Mouse (Mus musculus) E14TG2a.4 (cell line): ENCODE results near the gene Spata16.

Experiments
- H3K27me3 ChIP-seq: 2 replicates; pipeline ENCODE4 v1.6.1; 2014; ENCODE audit warnings: low read length, control low read depth; ENCODE audit not compliant: insufficient read depth
- H3K36me3 ChIP-seq: 2 replicates; pipeline ENCODE4 v1.6.1; 2014; ENCODE audit warnings: low read length, control low read depth; ENCODE audit not compliant: insufficient read depth
- H3K4me1 ChIP-seq: replicated peaks from 2 replicates; pipeline ENCODE4 v1.6.1; 2014; ENCODE audit warnings: low read depth, low read length, control low read depth
- H3K4me3 ChIP-seq: replicated peaks from 2 replicates; pipeline ENCODE4 v1.5.1; 2014; ENCODE audit warnings: mild to moderate bottlenecking, low read length
- H3K9me3 ChIP-seq: 2 replicates; pipeline ENCODE4 v1.6.1; 2014; ENCODE audit warnings: low read length, control low read depth
- CTCF ChIP-seq: conservative IDR thresholded peaks from 2 replicates; pipeline ENCODE4 v1.5.1; 2014; ENCODE audit warnings: low read length
- NANOG ChIP-seq: IDR thresholded peaks from 2 replicates; pipeline ENCODE4 v1.6.1; 2014; ENCODE audit warnings: borderline replicate concordance, low read length, mixed read lengths
- POU5F1 ChIP-seq: IDR thresholded peaks from 2 replicates; pipeline ENCODE4 v1.6.1; 2014; ENCODE audit warnings: low read length, borderline replicate concordance

The Spata16 gene

DNA sequence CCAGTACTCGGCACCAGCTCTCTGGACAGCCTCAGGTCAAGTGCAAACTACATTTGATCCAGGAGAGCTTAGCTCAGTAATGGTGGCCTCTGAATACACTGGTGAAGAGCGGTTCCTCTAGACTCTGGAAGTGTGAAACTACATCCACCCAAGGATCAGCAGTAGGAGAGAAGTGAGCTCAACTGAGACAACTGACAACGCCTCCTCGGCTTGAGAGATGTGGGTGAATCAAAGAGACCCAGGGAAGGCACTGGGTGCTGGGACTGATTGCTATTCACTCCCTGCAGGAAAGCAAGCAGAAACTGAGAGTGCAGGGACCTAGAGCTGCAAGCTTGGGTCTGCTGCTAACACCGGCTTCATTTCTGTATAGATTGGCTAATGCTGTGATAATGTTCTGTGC is 210.5 kb downstream of the Spata16 start:
- Histone ChIP-seq H3K4me1 (no peaks in the 10 kb centered on the region), H3K9me3 (peaks cover 10% of the 10 kb centered on the region; the same call in 1 of the 2 replicates), H3K27me3 (no peaks in the 10 kb centered on the region), H3K4me3 (no peak overlapping the region), H3K36me3 (no peaks in the 10 kb centered on the region)
- TF ChIP-seq POU5F1: no peak
- TF ChIP-seq NANOG: no peak
- TF ChIP-seq CTCF: no peak

DNA sequence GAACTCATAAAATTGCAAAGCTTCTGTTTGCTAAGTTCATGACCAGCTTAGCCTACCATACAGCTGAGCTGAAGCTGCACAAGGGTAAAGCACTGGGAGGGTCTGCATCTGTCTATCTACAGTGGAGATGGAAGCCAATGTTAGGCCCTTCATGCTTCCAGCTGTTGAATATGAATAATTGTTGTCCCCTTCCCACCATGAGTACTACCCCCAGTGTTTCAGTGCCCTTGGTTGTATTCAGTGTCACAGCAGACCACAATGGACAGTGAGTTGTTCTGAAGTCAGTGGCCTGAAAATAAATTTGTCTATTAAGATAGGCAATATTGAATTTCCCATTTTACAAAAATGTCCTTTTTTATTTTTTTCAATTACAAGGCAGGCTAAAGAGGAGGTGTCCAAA is 212.8 kb downstream of the Spata16 start:
- Histone ChIP-seq H3K27me3 (no peaks in the 10 kb centered on the region), H3K4me3 (no peak overlapping the region), H3K36me3 (no peaks in the 10 kb centered on the region), H3K4me1 (no peaks in the 10 kb centered on the region), H3K9me3 (peaks cover 10% of the 10 kb centered on the region; the same call in 1 of the 2 replicates)
- TF ChIP-seq POU5F1: no peak
- TF ChIP-seq CTCF: no peak
- TF ChIP-seq NANOG: no peak

DNA sequence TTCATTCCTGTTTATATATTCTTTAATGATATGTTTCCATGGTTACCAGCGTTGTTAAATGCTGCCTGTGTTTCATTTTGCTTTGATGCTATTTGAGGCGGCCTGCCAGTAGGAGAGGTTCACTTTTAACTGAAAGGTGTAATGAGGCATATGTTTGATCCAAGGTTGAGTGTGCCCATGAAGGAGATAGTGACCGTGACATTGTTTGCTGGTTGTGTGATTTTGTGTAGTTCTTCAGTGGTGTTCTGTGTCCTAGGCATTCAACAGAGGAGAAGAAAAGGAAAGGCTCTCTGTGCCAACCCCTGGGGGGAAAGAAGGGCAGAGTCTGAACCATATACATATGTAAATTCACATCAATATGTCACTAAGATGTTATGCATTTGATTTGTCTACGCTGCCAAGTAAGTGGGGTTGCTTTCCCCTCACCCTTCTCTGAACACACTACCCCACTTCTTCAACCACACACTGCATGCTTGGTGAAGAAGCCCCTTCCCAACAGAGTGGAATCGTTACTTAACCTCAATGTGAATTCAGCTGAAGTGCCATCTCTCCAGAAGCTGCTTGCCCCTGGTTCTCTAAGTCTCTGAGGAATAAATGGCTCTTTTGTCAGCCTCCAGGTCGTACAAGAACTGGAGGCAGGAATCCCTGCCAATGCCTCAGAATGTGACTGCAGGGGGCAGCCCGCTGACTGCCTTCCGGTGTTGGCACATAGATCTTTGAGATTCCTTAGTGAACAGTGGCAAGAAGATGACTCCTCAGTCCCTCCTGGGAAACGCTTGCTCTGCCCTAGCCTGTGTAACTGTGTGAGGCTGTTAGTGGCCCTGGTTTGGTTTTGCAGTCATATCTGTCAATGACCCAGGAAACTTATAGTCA is 213.5 kb downstream of the Spata16 start:
- Histone ChIP-seq H3K27me3 (no peaks in the 10 kb centered on the region), H3K4me3 (no peak overlapping the region), H3K36me3 (no peaks in the 10 kb centered on the region), H3K4me1 (no peaks in the 10 kb centered on the region), H3K9me3 (peaks cover 10% of the 10 kb centered on the region; the same call in 1 of the 2 replicates)
- TF ChIP-seq NANOG (no peak), POU5F1 (no peak), CTCF (no peak)

DNA sequence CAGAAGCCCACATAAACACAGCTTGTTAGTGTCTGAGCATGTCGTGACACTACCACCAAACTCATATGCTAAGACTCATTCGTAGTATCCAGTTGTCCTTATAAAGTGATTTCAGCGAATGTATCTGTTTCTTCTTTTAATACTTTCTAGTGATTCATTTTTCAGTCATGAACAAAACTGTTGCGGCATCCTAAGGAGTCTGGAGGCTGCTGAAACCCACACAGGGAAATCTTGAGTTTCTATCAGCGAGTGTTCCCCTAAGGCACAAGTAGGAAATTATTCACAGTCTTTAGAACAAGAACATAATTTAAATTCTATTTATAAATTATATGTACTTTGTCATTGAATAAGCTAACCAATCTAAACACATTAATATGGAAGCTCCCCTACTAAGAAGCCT is 216.1 kb downstream of the Spata16 start:
- Histone ChIP-seq H3K4me3 (no peak overlapping the region), H3K27me3 (no peaks in the 10 kb centered on the region), H3K4me1 (no peaks in the 10 kb centered on the region), H3K9me3 (peaks cover 10% of the 10 kb centered on the region; the same call in 1 of the 2 replicates), H3K36me3 (no peaks in the 10 kb centered on the region)
- TF ChIP-seq NANOG (no peak), POU5F1 (no peak), CTCF (no peak)

DNA sequence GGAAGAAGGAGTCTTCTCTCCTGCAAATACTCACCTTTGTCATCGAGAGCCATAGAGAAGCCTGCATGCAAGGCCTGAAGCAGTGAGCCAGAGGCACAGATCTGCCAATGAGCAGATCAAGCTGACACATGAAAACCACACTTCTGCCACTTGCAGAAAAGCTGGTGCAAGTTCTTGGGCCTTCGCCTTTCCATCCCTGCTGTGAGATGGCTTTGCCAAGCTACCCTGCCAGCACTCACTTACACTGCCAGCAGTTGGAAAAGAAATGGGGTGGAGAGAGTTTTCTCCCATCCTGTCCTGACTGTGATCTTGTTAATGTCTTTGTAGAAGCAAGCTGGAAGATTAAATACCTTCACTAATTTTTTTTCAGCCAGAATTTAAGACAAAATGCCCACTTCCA is 237.3 kb downstream of the Spata16 start:
- Histone ChIP-seq H3K27me3 (no peaks in the 10 kb centered on the region), H3K4me3 (no peak overlapping the region), H3K36me3 (no peaks in the 10 kb centered on the region), H3K4me1 (no peaks in the 10 kb centered on the region), H3K9me3 (no peaks in the 10 kb centered on the region)
- TF ChIP-seq NANOG (no peak), CTCF (no peak), POU5F1 (no peak)

DNA sequence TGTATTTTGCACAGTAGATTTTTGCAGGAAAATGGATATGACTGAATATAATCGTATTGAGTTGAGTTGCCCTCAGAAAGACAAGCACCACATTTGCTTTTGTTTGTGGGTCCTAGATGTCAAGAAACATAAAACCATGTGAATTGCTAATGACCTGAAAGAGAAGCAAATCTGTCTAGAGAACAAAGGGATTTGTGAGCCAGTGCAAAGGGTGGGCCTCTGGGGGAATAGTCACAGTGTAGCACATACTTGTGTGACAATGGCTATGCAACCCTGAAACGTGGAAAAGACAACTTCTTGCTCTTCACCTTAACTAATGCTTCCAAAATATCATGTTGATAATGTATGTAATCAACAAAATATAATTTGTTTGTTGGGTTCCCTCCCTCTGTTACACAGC is 239.9 kb downstream of the Spata16 start:
- H3K4me3 ChIP-seq: no peak overlapping the region
- no peaks in the 10 kb centered on the region for H3K27me3 ChIP-seq
- no peaks in the 10 kb centered on the region for H3K4me1 ChIP-seq
- TF ChIP-seq POU5F1: no peak
- TF ChIP-seq CTCF: no peak
- TF ChIP-seq NANOG: no peak
- no peaks in the 10 kb centered on the region for H3K36me3 ChIP-seq
- no peaks in the 10 kb centered on the region for H3K9me3 ChIP-seq

DNA sequence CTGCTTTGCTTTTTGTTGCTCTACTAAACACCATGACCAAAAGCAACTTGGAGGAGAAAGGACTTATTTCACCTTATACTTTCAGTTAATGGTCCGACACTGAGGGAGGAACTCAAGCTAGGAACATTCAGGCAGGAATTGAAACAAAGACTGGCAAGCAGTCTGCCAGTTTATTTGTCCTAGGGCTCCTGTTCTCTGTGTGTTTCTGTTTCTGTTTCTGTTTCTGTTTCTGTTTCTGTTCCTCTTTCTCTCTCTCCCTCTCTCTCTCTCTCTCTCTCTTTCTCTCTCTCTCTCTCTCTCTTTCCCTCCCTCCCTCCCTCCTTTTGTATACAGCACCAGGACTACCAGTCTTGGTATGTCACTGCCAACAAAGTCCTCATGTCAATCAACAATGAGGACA is 279.2 kb downstream of the Spata16 start:
- Histone ChIP-seq H3K27me3 (no peaks in the 10 kb centered on the region), H3K4me1 (peaks cover 18% of the 10 kb centered on the region), H3K4me3 (no peak overlapping the region), H3K9me3 (peaks cover 12% of the 10 kb centered on the region), H3K36me3 (no peaks in the 10 kb centered on the region)
- TF ChIP-seq POU5F1 (no peak), CTCF (no peak), NANOG (no peak)

DNA sequence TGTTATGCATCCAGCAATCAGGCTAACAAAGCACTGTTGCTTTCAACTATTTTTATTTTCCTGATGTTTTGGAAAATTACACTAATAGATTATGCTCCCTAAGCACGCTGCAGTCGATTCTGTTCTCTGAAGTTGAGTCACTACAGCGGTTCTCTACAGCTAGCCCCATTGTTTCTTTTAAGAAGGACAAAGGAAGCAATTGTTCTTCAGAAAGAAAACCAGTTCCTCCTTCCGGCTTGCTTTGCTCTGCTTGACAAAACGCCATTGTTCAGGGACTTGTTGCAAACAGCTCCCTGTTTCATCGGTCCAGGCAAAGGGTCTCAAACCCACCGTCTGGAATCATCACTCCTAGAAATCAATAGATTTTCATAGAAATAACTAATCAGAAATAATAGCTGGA is 283.6 kb downstream of the Spata16 start:
- peaks cover 40% of the 10 kb centered on the region for H3K9me3 ChIP-seq
- H3K4me3 ChIP-seq: no peak overlapping the region
- no peaks in the 10 kb centered on the region for H3K27me3 ChIP-seq
- TF ChIP-seq NANOG (peak; percentile 66), CTCF (no peak)
- peaks cover 20% of the 10 kb centered on the region for H3K4me1 ChIP-seq
- H3K36me3 ChIP-seq: 0 out of 2 replicates have a peak, but pooled peaks cover 4% of the 10 kb centered on the region

DNA sequence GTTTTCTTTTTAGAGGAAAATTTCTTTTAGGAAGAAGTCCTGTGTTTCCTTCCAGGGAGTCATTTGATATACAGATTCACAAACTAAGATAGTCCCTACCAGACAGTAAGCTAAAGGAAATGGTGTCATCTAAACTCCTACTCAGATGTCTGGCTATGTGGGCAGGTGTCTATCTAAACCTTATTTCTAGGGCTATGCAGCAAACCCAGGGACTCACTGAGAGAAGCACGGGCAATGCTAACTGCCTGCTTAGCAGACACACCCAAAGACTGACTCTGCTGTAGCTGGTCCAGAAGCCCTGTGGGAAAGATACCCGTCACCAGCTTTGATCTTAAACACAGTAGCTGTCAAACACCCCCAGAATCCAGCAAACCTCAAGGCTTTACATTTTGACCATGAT is 284.2 kb downstream of the Spata16 start:
- Histone ChIP-seq H3K9me3 (peaks cover 36% of the 10 kb centered on the region), H3K4me3 (no peak overlapping the region), H3K4me1 (peaks cover 20% of the 10 kb centered on the region), H3K27me3 (no peaks in the 10 kb centered on the region), H3K36me3 (0 out of 2 replicates have a peak, but pooled peaks cover 4% of the 10 kb centered on the region)
- TF ChIP-seq CTCF (no peak), NANOG (no peak), POU5F1 (no peak)
